Mouse (Mus musculus) bone marrow macrophage, adult 2 months (primary cell): ENCODE results near the gene Arhgap8. TPM values are rescaled to one million over a fixed set of nuclear protein-coding genes. Genes with fewer than 3 reads are reported as not detected.
A peak's percentile ranks its signal among the peaks of the same experiment; 100 is the strongest.
"Not testable (repeated sequence)": the region's sequence is repeated elsewhere in the genome, so short reads cannot be mapped to it uniquely, and the experiment has no call there.

Experiments
- H3K27ac ChIP-seq: 2 replicates; pipeline ENCODE4 v1.5.1; 2012; ENCODE audit warnings: low read depth, low read length; ENCODE audit not compliant: insufficient read depth
- H3K4me1 ChIP-seq: 2 replicates; pipeline ENCODE4 v1.6.1; 2012; ENCODE audit warnings: low read length; ENCODE audit not compliant: control insufficient read depth, insufficient read depth
- H3K4me3 ChIP-seq: 2 replicates; pipeline ENCODE4 v1.5.1; 2012; ENCODE audit warnings: mild to moderate bottlenecking, low read length, moderate library complexity; ENCODE audit not compliant: insufficient read depth
- CTCF ChIP-seq: IDR thresholded peaks from 2 replicates; pipeline ENCODE4 v1.5.1; 2012; ENCODE audit warnings: low read depth, mild to moderate bottlenecking, low read length, moderate library complexity
- POLR2A ChIP-seq: IDR thresholded peaks from 2 replicates; pipeline ENCODE4 v1.6.1; 2012; ENCODE audit warnings: mild to moderate bottlenecking, low read depth, low read length, borderline replicate concordance
- polyA plus RNA-seq: library from polyadenylated mRNA; stranded (reverse); fragments of >200 nt; gene quantifications from 2 replicates; pipeline ENCODE4 v1.2.4, GENCODE M21; 2012; ENCODE audit not compliant: missing spikeins, insufficient read depth, insufficient read length

Gene Arhgap8
- polyA plus RNA-seq, 1 experiment, result not detected

- peaks cover 29% of the 10 kb centered on the region for H3K4me1 ChIP-seq
- no peak overlapping the region for H3K4me3 ChIP-seq
- TF ChIP-seq POLR2A, result no peak
- no peak for TF ChIP-seq CTCF
- H3K27ac ChIP-seq, result no peak overlapping the region
These were observed 43.0 kb downstream of the Arhgap8 start for GRCm38 (mm10) chr15:84762712-84763422.

GRCm38 (mm10) chr15:84763423-84763812 lies 43.6 kb downstream of the Arhgap8 start:
- Histone ChIP-seq H3K27ac (no peak overlapping the region), H3K4me1 (peaks cover 30% of the 10 kb centered on the region), H3K4me3 (no peak overlapping the region)
- TF ChIP-seq POLR2A (no peak), CTCF (no peak)

GRCm38 (mm10) chr15:84766621-84767020 lies 46.8 kb downstream of the Arhgap8 start:
- peaks cover 51% of the 10 kb centered on the region for H3K4me1 ChIP-seq
- no peak overlapping the region for H3K27ac ChIP-seq
- no peak for TF ChIP-seq CTCF
- no peak for TF ChIP-seq POLR2A
- no peak overlapping the region for H3K4me3 ChIP-seq

- peaks cover 60% of the 10 kb centered on the region for H3K4me1 ChIP-seq
- peak overlapping the region; percentile 39 for H3K27ac ChIP-seq
- H3K4me3 ChIP-seq, result not testable (repeated sequence)
These were observed 48.7 kb downstream of the Arhgap8 start for GRCm38 (mm10) chr15:84768531-84768930.

GRCm38 (mm10) chr15:84769641-84770341 lies 49.9 kb downstream of the Arhgap8 start:
- Histone ChIP-seq H3K4me3 (no peak overlapping the region), H3K4me1 (peaks cover 58% of the 10 kb centered on the region), H3K27ac (peak overlapping the region; percentile 54)
- TF ChIP-seq POLR2A (no peak), CTCF (no peak)

DNA sequence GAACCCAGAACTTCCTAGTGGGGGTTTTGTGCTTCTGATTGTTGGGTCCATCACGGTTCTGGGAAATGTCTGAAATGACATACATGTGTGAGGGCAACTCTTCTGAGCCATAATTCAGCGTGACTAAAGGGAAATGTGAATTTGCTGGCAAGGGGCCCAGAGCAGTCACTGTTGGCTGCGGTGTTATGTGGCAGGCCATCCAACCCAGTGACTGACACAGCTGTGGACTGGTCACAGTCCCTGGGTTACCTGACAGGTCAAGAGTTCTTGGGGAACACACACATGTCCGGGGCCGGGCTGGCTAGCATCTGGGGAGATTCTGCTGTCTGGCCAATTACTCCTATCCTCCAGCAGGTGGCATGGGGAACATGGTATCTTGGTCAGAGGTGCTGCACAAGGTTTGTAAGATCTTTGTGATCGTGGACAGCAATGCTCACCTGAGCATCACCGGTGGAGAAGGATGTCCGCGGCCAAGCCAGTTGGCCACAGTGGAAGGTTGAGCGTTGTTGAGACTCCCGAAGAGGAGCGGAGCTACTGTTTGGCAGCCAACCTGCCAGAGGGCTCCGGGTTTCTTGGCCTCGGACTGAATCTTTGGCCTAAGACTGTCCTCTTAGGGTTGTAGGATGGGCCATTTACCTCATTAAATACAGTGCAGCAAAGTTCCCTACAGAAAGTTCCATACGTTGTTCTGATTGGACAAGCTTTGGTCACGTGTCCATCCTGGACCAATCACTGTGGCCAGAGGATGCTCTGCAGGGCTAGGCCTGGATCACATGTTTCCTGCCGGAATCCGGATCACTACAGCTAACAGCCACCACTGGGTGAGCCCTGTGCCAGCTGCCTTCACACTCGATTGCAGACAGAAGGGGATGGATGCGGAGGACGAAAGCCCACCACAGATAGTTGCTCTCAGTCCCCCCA lies 52.6 kb downstream of the Arhgap8 start:
- no peak overlapping the region for H3K4me3 ChIP-seq
- peak overlapping the region; percentile 51 for H3K27ac ChIP-seq
- H3K4me1 ChIP-seq, result peaks cover 51% of the 10 kb centered on the region
- TF ChIP-seq POLR2A, result no peak
- peak; percentile 37; the same call in 1 of the 2 replicates for TF ChIP-seq CTCF

- TF ChIP-seq POLR2A (no peak), CTCF (no peak)
- Histone ChIP-seq H3K27ac (no peak overlapping the region), H3K4me1 (peaks cover 42% of the 10 kb centered on the region), H3K4me3 (no peak overlapping the region)
These were observed 55.7 kb downstream of the Arhgap8 start for GRCm38 (mm10) chr15:84775421-84776174.

DNA sequence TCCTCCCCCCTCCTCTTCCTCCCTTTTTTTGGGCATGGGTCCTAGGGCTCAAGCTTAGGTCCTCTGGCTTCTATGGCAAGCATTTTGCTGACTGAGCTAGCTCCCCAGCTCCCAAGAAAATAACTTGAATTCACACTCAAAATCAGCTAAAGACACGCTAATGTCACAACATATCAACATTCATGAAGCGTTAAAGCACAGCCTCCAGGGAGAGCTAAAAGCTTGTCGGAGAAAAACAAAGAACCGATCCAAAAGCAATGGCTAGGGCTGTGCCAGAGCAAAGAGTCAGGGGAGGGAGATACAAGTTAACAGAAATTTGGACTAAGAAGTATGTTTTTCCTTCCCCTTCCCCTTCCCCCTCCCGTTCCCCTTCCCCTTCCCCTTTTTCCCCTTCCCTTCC lies 58.7 kb downstream of the Arhgap8 start:
- H3K4me3 ChIP-seq, result no peak overlapping the region
- peak overlapping the region; percentile 71 for H3K27ac ChIP-seq
- H3K4me1 ChIP-seq, result peaks cover 20% of the 10 kb centered on the region
- TF ChIP-seq CTCF, result no peak

GRCm38 (mm10) chr15:84784812-84785211 lies 65.0 kb downstream of the Arhgap8 start:
- peaks cover under 1% of the 10 kb centered on the region; the same call in 1 of the 2 replicates for H3K4me1 ChIP-seq
- no peak overlapping the region for H3K27ac ChIP-seq
- no peak overlapping the region for H3K4me3 ChIP-seq
- TF ChIP-seq POLR2A (no peak), CTCF (no peak)
